Mouse (Mus musculus): ENCODE data around the gene Agbl3.

- no peak for TF ChIP-seq CTCF (IDR thresholded peaks at IDR 0.05; ENCODE audit: low read depth, low read length)
- no peak for TF ChIP-seq POLR2A (IDR thresholded peaks at IDR 0.05; ENCODE audit: insufficient read depth, low read length)
- no peak for TF ChIP-seq EP300 (IDR thresholded peaks at IDR 0.05; ENCODE audit: insufficient read depth, low read depth, low read length)
These were observed 83.7 kb downstream of the Agbl3 start for GRCm38 (mm10) chr6:34863786-34864514.

All from ES-Bruce4 (cell line).